13 mouse cellular contexts compared by ENCODE assay signal in genomic region chr16:35255981-35256380, GRCm38 (mm10).
DNase-seq lines count a peak whose midpoint lies in the region; ATAC-seq lines count a peak whose summit lies in the region.
"Had no signal": no experiment of that assay in that cellular context is flagged by ENCODE, and none has a peak within 500 bp of the region (broad histone marks: within the 10 kb centered on the region; RNA-seq: fewer than 3 reads in every experiment).

No protein-coding gene starts in this region.

- no peak overlapping the region for H3K9ac ChIP-seq in heart, embryonic 12.5 days
- H3K9ac ChIP-seq: midbrain, embryonic 13.5 days had no signal

- H3K9me3 ChIP-seq in heart, embryonic 12.5 days (replicated peaks), result no peaks in the 10 kb centered on the region
- H3K9me3 ChIP-seq: forebrain, embryonic 10.5 days; midbrain, embryonic 13.5 days had no signal

- H3K27me3 ChIP-seq in heart, embryonic 12.5 days (replicated peaks), result no peaks in the 10 kb centered on the region
- H3K27me3 ChIP-seq: midbrain, embryonic 13.5 days had no signal

- WGBS in heart, embryonic 12.5 days, result 12% methylated on average over 11 of the region's 11 CpGs

- peak overlapping the region; percentile 93 for H3K27ac ChIP-seq in heart, embryonic 12.5 days (ENCODE audit: poor library complexity, severe bottlenecking)
- H3K27ac ChIP-seq: forebrain, embryonic 10.5 days; layer of hippocampus, adult 2 months; midbrain, embryonic 13.5 days had no signal

- peak; percentile 47 to 49 for DNase-seq in cerebellum, postnatal 25 days
- DNase-seq in cerebellum, adult 8-10 months, result no peak
- DNase-seq in ovary, adult 18-20 months (ENCODE audit: low spot score), result peak; percentile 32
- DNase-seq in ovary, postnatal 14 days (ENCODE audit: low spot score), result no peak
- DNase-seq in layer of hippocampus, adult 18-20 months (ENCODE audit: low spot score in 2 of 2), result no peak
- DNase-seq in adipocyte (ENCODE audit: low spot score), result no peak
- DNase-seq: liver; lung, postnatal 14 days had no signal

- H3K36me3 ChIP-seq in heart, embryonic 12.5 days, result no peaks in the 10 kb centered on the region
- H3K36me3 ChIP-seq: forebrain, embryonic 10.5 days; midbrain, embryonic 13.5 days had no signal

- peak; percentile 75 for ATAC-seq in heart, embryonic 12.5 days (ENCODE audit: insufficient number of reproducible peaks, low FRiP score)
- no peak for ATAC-seq in activated CD4-positive, CD25-positive, alpha-beta regulatory T cell, adult 4 months
- ATAC-seq: midbrain, embryonic 13.5 days had no signal

- peak overlapping the region; percentile 35 for H3K4me2 ChIP-seq in heart, embryonic 12.5 days
- H3K4me2 ChIP-seq: midbrain, embryonic 13.5 days had no signal

- H3K4me3 ChIP-seq in heart, embryonic 12.5 days, result no peak overlapping the region
- H3K4me3 ChIP-seq: forebrain, embryonic 10.5 days; layer of hippocampus, adult 2 months; midbrain, embryonic 13.5 days had no signal

- H3K4me1 ChIP-seq in heart, embryonic 12.5 days (replicated peaks), result peaks cover 76% of the 10 kb centered on the region

Comparison
In these comparisons a context has a peak if more than half of its experiments do, and no peak if none do; other contexts are left out.
1. DNase-seq: peak in cerebellum, postnatal 25 days (2 of 2) and ovary, adult 18-20 months (single experiment); none in cerebellum, adult 8-10 months (single experiment), ovary, postnatal 14 days (single experiment), layer of hippocampus, adult 18-20 months (0 of 2) and adipocyte (single experiment).